Mouse (Mus musculus) G1E (cell line): ENCODE measurements around the gene Slc13a2.

Experiments used
- CTCF ChIP-seq: IDR thresholded peaks from 2 replicates; pipeline ENCODE4 v1.5.1; 2012; ENCODE audit warnings: low read depth, low read length, inconsistent platforms, mixed read lengths
- GATA1 ChIP-seq: IDR thresholded peaks from 2 replicates; pipeline ENCODE4 v1.6.1; 2012; ENCODE audit warnings: borderline replicate concordance, low read length, inconsistent platforms, mixed read lengths
- TAL1 ChIP-seq: conservative IDR thresholded peaks from 2 replicates; pipeline ENCODE4 v1.6.1; 2012; ENCODE audit warnings: low read depth, low read length, inconsistent platforms, mixed read lengths

GRCm38 (mm10) chr11:78386508-78387043 lies 35.4 kb downstream of the Slc13a2 start, which contains the start of gene Foxn1:
- TF ChIP-seq CTCF (no peak), TAL1 (no peak), GATA1 (no peak)
